Mouse (Mus musculus) cerebellum, adult 18-20 months (tissue): ENCODE measurements around the gene Tor4a.

Experiments used
- DNase-seq, 2 experiments: peaks; one replicate each; pipeline ENCODE4 v3.0.0; 2021

Gene Tor4a

GRCm38 (mm10) chr2:25169778-25170177 lies 26.9 kb downstream of the Tor4a start:
- DNase-seq: no peak

GRCm38 (mm10) chr2:25168665-25168978 lies 28.1 kb downstream of the Tor4a start:
- no peak for DNase-seq

- no peak for DNase-seq
These were observed 28.6 kb downstream of the Tor4a start for GRCm38 (mm10) chr2:25167919-25168664.

GRCm38 (mm10) chr2:25167481-25167880 lies 29.2 kb downstream of the Tor4a start:
- no peak for DNase-seq

- no peak for DNase-seq
These were observed 39.0 kb downstream of the Tor4a start for GRCm38 (mm10) chr2:25157655-25158054.

- no peak for DNase-seq
These were observed 39.7 kb downstream of the Tor4a start for GRCm38 (mm10) chr2:25156990-25157389.

- no peak for DNase-seq
These were observed 40.5 kb downstream of the Tor4a start for GRCm38 (mm10) chr2:25156177-25156576.

- no peak for DNase-seq
These were observed 45.3 kb downstream of the Tor4a start for GRCm38 (mm10) chr2:25151280-25151956.

GRCm38 (mm10) chr2:25149643-25150042 lies 47.0 kb downstream of the Tor4a start:
- DNase-seq: no peak

GRCm38 (mm10) chr2:25147892-25148291 lies 48.8 kb downstream of the Tor4a start:
- DNase-seq: no peak

GRCm38 (mm10) chr2:25147398-25147797 lies 49.3 kb downstream of the Tor4a start:
- DNase-seq: no peak

- DNase-seq: no peak
These were observed 51.3 kb downstream of the Tor4a start for GRCm38 (mm10) chr2:25145346-25145745.
